Mouse (Mus musculus) midbrain, embryonic 12.5 days (tissue): ENCODE measurements around the gene Gpx3. TPM values are rescaled to one million over a fixed set of nuclear protein-coding genes. Genes with fewer than 3 reads are reported as not detected.

Source experiments
- ATAC-seq: fragments of 200-750 bp; cut with Nextera tagmentation; 2 replicates; pipeline ENCODE4 v1.8.0; 2017; ENCODE audit warnings: low read depth, moderate TSS enrichment, moderate library complexity; ENCODE audit not compliant: low FRiP score
- H3K27ac ChIP-seq: fragments of 300-500 bp; sonication (generic); replicated peaks from 2 replicates; pipeline ENCODE4 v1.5.1; 2016; ENCODE audit warnings: mild to moderate bottlenecking
- H3K27me3 ChIP-seq: fragments of 300-500 bp; sonication (generic); 2 replicates; pipeline ENCODE4 v1.6.1; 2016; ENCODE audit warnings: mild to moderate bottlenecking
- H3K36me3 ChIP-seq: fragments of 300-500 bp; sonication (generic); 2 replicates; pipeline ENCODE4 v1.6.1; 2016
- H3K4me1 ChIP-seq: fragments of 300-500 bp; sonication (generic); 2 replicates; pipeline ENCODE4 v1.6.1; 2016
- H3K4me2 ChIP-seq: fragments of 300-500 bp; sonication (generic); replicated peaks from 2 replicates; pipeline ENCODE4 v1.6.1; 2016; ENCODE audit warnings: mild to moderate bottlenecking, moderate library complexity
- H3K4me3 ChIP-seq: fragments of 300-500 bp; sonication (generic); 2 replicates; pipeline ENCODE4 v1.5.1; 2016; ENCODE audit warnings: mild to moderate bottlenecking
- H3K9ac ChIP-seq: fragments of 300-500 bp; sonication (generic); replicated peaks from 2 replicates; pipeline ENCODE4 v1.6.1; 2016; ENCODE audit warnings: mild to moderate bottlenecking, moderate library complexity
- H3K9me3 ChIP-seq: fragments of 300-500 bp; sonication (generic); 2 replicates; pipeline ENCODE4 v1.6.1; 2016; ENCODE audit warnings: mild to moderate bottlenecking
- WGBS: fragments of 180-500 bp; shearing (Covaris S2); methylation state at CpG from one replicate; pipeline ENCODE4 v1.1.7; 2016; 5-methylcytosine and 5-hydroxymethylcytosine counted together
- polyA plus RNA-seq: library from polyadenylated mRNA; unstranded; fragments of >200 nt; fragmentation: Nextera tagmentation; extraction: Ambion mirVana; gene quantifications from 2 replicates; pipeline ENCODE4 v1.2.1, GENCODE M21; 2016

Gpx3 gene
- polyA plus RNA-seq, 1 experiment from 2014 or later: 39.7 TPM

- Histone ChIP-seq H3K27me3 (peaks cover 7% of the 10 kb centered on the region; the same call in 1 of the 2 replicates), H3K9ac (no peak overlapping the region), H3K27ac (no peak overlapping the region), H3K4me1 (peaks cover 12% of the 10 kb centered on the region; the same call in 1 of the 2 replicates), H3K36me3 (peaks cover 16% of the 10 kb centered on the region; the same call in 1 of the 2 replicates), H3K9me3 (no peaks in the 10 kb centered on the region), H3K4me2 (no peak overlapping the region), H3K4me3 (no peak overlapping the region)
- ATAC-seq: no peak
- WGBS: 67% methylated on average over 4 of the region's 4 CpGs
These were observed 3.7 kb downstream of the Gpx3 start for GRCm38 (mm10) chr11:54905931-54906330.

- Histone ChIP-seq H3K4me3 (no peak overlapping the region), H3K9me3 (no peaks in the 10 kb centered on the region), H3K4me1 (peaks cover 12% of the 10 kb centered on the region; the same call in 1 of the 2 replicates), H3K36me3 (peaks cover 18% of the 10 kb centered on the region; the same call in 1 of the 2 replicates), H3K27ac (no peak overlapping the region), H3K9ac (no peak overlapping the region), H3K4me2 (no peak overlapping the region), H3K27me3 (peaks cover 7% of the 10 kb centered on the region; the same call in 1 of the 2 replicates)
- ATAC-seq: no peak
- 83% methylated on average over 4 of the region's 4 CpGs for WGBS
These were observed 4.2 kb downstream of the Gpx3 start for GRCm38 (mm10) chr11:54906466-54906865.

- Histone ChIP-seq H3K4me3 (no peak overlapping the region), H3K9me3 (no peaks in the 10 kb centered on the region), H3K4me1 (peaks cover 11% of the 10 kb centered on the region; the same call in 1 of the 2 replicates), H3K36me3 (peaks cover 18% of the 10 kb centered on the region; the same call in 1 of the 2 replicates), H3K27ac (no peak overlapping the region), H3K4me2 (no peak overlapping the region), H3K27me3 (peaks cover 7% of the 10 kb centered on the region; the same call in 1 of the 2 replicates), H3K9ac (no peak overlapping the region)
- ATAC-seq: no peak
- 97% methylated on average over 5 of the region's 5 CpGs for WGBS
These were observed 5.0 kb downstream of the Gpx3 start for GRCm38 (mm10) chr11:54907259-54907658.

- ATAC-seq: no peak
- peaks cover 29% of the 10 kb centered on the region for H3K36me3 ChIP-seq
- H3K9ac ChIP-seq: no peak overlapping the region
- no peak overlapping the region for H3K27ac ChIP-seq
- H3K4me2 ChIP-seq: no peak overlapping the region
- H3K9me3 ChIP-seq: no peaks in the 10 kb centered on the region
- 95% methylated on average over 11 of the region's 11 CpGs for WGBS
- H3K4me3 ChIP-seq: no peak overlapping the region
- no peaks in the 10 kb centered on the region for H3K27me3 ChIP-seq
- H3K4me1 ChIP-seq: 0 out of 2 replicates have a peak, but pooled peaks cover under 1% of the 10 kb centered on the region
These were observed 7.0 kb downstream of the Gpx3 start for GRCm38 (mm10) chr11:54909273-54909672.

DNA sequence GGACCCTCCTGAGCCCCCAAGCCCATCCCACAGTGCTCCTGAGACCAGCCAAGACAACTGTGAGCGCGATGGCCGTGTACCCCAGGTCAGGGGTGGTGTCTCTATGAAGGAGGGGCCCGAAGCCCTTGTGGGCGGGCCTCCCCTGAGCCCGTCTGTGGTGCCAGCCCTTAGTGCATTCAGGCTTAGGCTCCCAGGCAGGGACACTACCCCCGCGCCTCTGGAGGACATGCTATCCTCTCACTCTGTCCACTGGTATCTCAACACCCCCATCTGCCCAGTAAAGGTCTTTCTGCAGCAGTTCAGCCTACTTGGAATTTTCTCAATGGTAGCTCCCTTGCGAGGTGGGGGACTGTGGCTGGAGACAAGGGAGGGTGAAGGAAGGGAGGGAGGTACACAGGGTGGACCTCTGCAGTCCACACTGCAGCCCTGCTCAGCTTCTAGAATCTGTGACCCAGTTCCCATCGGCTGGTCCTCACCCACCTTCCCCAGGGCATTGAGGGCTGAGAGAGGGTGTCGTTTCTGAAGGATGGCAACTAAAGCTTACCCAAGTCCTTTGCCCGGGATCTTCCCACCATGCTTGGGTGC, 7.9 kb downstream of the Gpx3 start:
- ATAC-seq: no peak
- H3K27ac ChIP-seq: no peak overlapping the region
- peaks cover 38% of the 10 kb centered on the region for H3K36me3 ChIP-seq
- 90% methylated on average over 12 of the region's 12 CpGs for WGBS
- no peak overlapping the region for H3K4me3 ChIP-seq
- no peaks in the 10 kb centered on the region for H3K27me3 ChIP-seq
- no peak overlapping the region for H3K9ac ChIP-seq
- no peaks in the 10 kb centered on the region for H3K9me3 ChIP-seq
- H3K4me1 ChIP-seq: no peaks in the 10 kb centered on the region
- no peak overlapping the region for H3K4me2 ChIP-seq

DNA sequence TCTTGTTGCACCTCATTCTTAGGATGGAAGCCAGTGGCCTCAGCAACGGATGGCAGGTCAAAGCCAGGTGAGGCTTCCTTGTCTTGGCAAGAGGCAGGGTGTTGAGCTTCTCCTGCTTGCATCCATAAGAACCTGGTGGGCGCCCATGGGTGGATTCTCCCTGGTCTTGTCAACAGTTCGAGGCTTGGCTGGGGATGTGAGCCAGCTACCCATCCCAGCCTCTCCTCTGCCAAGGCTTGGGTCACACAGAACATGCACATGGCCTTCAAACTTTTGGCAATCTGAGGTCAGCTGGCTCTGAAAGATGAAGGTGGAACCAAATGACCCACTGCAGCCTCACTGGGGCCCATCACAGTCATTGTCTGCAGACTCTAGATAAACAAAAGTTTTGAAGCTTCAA, 8.9 kb downstream of the Gpx3 start:
- 91% methylated on average over 3 of the region's 3 CpGs for WGBS
- H3K4me3 ChIP-seq: no peak overlapping the region
- H3K27ac ChIP-seq: no peak overlapping the region
- ATAC-seq: no peak
- no peaks in the 10 kb centered on the region for H3K4me1 ChIP-seq
- H3K9me3 ChIP-seq: no peaks in the 10 kb centered on the region
- H3K9ac ChIP-seq: no peak overlapping the region
- no peak overlapping the region for H3K4me2 ChIP-seq
- peaks cover 42% of the 10 kb centered on the region for H3K36me3 ChIP-seq
- H3K27me3 ChIP-seq: no peaks in the 10 kb centered on the region

GRCm38 (mm10) chr11:54911671-54912502, 9.6 kb downstream of the Gpx3 start:
- H3K36me3 ChIP-seq: peaks cover 48% of the 10 kb centered on the region
- no peaks in the 10 kb centered on the region for H3K27me3 ChIP-seq
- ATAC-seq: no peak
- H3K9ac ChIP-seq: no peak overlapping the region
- no peak overlapping the region for H3K4me3 ChIP-seq
- no peak overlapping the region for H3K27ac ChIP-seq
- no peaks in the 10 kb centered on the region for H3K9me3 ChIP-seq
- H3K4me2 ChIP-seq: no peak overlapping the region
- 89% methylated on average over 7 of the region's 7 CpGs for WGBS
- no peaks in the 10 kb centered on the region for H3K4me1 ChIP-seq

DNA sequence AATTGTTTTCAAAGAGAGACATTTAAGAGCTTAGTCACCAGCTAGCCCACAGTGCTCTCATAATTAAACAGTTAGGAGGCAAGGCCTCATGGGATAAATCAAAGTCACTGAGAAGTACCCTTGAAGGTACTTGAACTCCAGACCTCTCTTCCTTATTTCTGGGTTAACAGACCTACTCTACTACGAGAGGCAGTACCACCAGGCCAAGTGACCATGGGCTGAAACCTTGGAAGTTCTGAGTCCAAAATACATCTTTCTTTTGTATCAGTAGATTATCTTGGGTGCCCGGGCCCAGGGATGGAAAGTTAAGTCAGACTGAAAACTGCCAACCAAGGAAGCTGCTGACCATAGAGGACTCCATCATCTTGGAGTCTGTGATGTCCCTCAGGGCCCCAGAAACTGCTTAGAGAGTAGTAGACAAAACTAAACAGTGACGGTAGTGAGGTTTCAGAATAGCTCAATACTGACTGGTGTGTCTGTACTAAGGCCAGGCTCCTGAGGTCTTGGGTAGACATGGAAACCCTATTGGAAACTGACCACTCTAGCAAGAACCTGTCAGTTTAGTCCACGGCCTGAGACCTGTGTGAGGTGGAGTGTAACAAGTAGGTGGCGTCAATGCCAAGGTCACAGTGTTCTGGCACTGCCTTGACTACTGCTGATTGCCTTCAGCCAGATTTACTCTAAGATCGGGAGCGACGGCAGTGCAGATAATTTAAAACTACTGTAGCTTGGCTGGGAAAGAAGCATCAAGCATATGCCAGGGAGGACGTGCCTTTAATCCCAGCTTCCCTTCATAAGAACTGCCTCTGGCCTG, 10.5 kb downstream of the Gpx3 start:
- ATAC-seq: no peak
- WGBS: 88% methylated on average over 9 of the region's 9 CpGs
- peaks cover 57% of the 10 kb centered on the region for H3K36me3 ChIP-seq

DNA sequence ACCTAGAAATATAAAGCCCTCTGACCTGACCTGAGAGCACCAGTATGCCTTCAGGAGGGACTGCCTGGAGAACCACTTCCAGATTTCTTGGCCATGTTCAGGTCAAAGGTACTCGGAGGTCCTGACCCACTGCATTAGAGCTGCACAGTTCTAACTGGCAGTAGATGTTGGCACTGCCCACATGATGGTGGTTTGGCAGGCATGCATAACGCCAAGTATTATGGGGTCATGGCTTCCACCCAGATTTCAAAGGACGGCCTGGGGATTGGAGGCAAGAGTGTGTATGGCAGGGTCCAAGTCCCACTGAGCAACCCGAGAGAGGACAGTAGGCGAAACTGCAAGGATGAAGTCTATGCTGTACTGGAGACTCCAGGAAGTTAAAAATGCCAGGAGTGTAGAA, 11.6 kb downstream of the Gpx3 start:
- H3K27me3 ChIP-seq: no peaks in the 10 kb centered on the region
- no peak overlapping the region for H3K4me2 ChIP-seq
- no peak overlapping the region for H3K4me3 ChIP-seq
- 93% methylated on average over 5 of the region's 5 CpGs for WGBS
- no peaks in the 10 kb centered on the region for H3K4me1 ChIP-seq
- peaks cover 65% of the 10 kb centered on the region for H3K36me3 ChIP-seq
- 0 out of 2 replicates have a peak, but pooled peaks cover 3% of the 10 kb centered on the region for H3K9me3 ChIP-seq
- ATAC-seq: no peak
- no peak overlapping the region for H3K9ac ChIP-seq
- no peak overlapping the region for H3K27ac ChIP-seq

More for the DNA sequence above, 10.5 kb downstream of the Gpx3 start:
- Histone ChIP-seq H3K27me3 (no peaks in the 10 kb centered on the region), H3K9ac (no peak overlapping the region), H3K4me1 (no peaks in the 10 kb centered on the region), H3K9me3 (no peaks in the 10 kb centered on the region), H3K27ac (no peak overlapping the region), H3K4me3 (no peak overlapping the region), H3K4me2 (no peak overlapping the region)

GRCm38 (mm10) chr11:54917461-54917860, 15.2 kb downstream of the Gpx3 start:
- H3K27me3 ChIP-seq: no peaks in the 10 kb centered on the region
- no peak overlapping the region for H3K4me3 ChIP-seq
- no peak overlapping the region for H3K4me2 ChIP-seq
- no peak overlapping the region for H3K9ac ChIP-seq
- H3K4me1 ChIP-seq: no peaks in the 10 kb centered on the region
- no peak for ATAC-seq
- WGBS: 95% methylated on average over 7 of the region's 7 CpGs
- H3K27ac ChIP-seq: no peak overlapping the region
- H3K36me3 ChIP-seq: peaks cover 58% of the 10 kb centered on the region
- 0 out of 2 replicates have a peak, but pooled peaks cover 3% of the 10 kb centered on the region for H3K9me3 ChIP-seq

DNA sequence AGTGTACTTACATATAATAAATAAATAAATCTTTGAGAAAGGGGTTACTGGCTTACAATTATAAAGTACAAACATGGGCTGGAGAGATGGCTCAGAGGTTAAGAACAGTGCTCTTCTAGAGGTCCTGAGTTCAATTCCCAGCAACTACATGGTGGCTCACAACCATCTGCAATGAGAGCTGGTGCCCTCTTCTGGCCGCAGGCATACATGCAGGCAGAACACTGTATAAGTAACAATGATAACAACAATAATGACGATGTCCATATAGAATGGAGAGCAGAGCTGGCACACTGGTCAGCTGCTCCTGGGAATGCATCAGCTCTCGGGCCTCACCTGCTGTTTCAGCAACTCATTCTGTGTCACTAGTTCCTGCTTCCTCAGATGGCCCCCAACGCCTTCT, 16.0 kb downstream of the Gpx3 start:
- Histone ChIP-seq H3K4me1 (no peaks in the 10 kb centered on the region), H3K36me3 (peaks cover 55% of the 10 kb centered on the region), H3K27ac (no peak overlapping the region), H3K9me3 (0 out of 2 replicates have a peak, but pooled peaks cover 3% of the 10 kb centered on the region), H3K9ac (no peak overlapping the region), H3K27me3 (no peaks in the 10 kb centered on the region), H3K4me2 (no peak overlapping the region), H3K4me3 (no peak overlapping the region)
- WGBS: 95% methylated on average over 4 of the region's 4 CpGs
- no peak for ATAC-seq
